Mouse (Mus musculus) midbrain, embryonic 13.5 days (tissue): ENCODE results near the gene Prr15. TPM values are rescaled to one million over a fixed set of nuclear protein-coding genes. Genes with fewer than 3 reads are reported as not detected.

Experiments
- ATAC-seq: fragments of 200-750 bp; cut with Nextera tagmentation; 2 replicates; pipeline ENCODE4 v1.8.0; 2017; ENCODE audit warnings: mild to moderate bottlenecking, moderate TSS enrichment, moderate library complexity
- H3K27ac ChIP-seq: fragments of 300-500 bp; sonication (generic); 2 replicates; pipeline ENCODE4 v1.5.1; 2015; ENCODE audit warnings: inconsistent platforms, mild to moderate bottlenecking, moderate library complexity
- H3K27me3 ChIP-seq: fragments of 300-500 bp; sonication (generic); 2 replicates; pipeline ENCODE4 v1.6.1; 2015; ENCODE audit warnings: mild to moderate bottlenecking, inconsistent platforms
- H3K36me3 ChIP-seq: fragments of 300-500 bp; sonication (generic); 2 replicates; pipeline ENCODE4 v1.6.1; 2015; ENCODE audit warnings: mild to moderate bottlenecking, inconsistent platforms
- H3K4me1 ChIP-seq: fragments of 300-500 bp; sonication (generic); replicated peaks from 2 replicates; pipeline ENCODE4 v1.6.1; 2015; ENCODE audit warnings: inconsistent platforms
- H3K4me2 ChIP-seq: fragments of 300-500 bp; sonication (generic); replicated peaks from 2 replicates; pipeline ENCODE4 v1.6.1; 2015; ENCODE audit warnings: moderate library complexity, mild to moderate bottlenecking, inconsistent platforms
- H3K4me3 ChIP-seq: fragments of 300-500 bp; sonication (generic); replicated peaks from 2 replicates; pipeline ENCODE4 v1.5.1; 2015; ENCODE audit warnings: mild to moderate bottlenecking, inconsistent platforms
- H3K9ac ChIP-seq: fragments of 300-500 bp; sonication (generic); replicated peaks from 2 replicates; pipeline ENCODE4 v1.6.1; 2015; ENCODE audit warnings: mild to moderate bottlenecking, inconsistent platforms
- H3K9me3 ChIP-seq: fragments of 300-500 bp; sonication (generic); 2 replicates; pipeline ENCODE4 v1.6.1; 2016; ENCODE audit warnings: mild to moderate bottlenecking, inconsistent platforms
- WGBS: fragments of 180-500 bp; shearing (Covaris S2); methylation state at CpG from one replicate; pipeline ENCODE4 v1.1.7; 2015; 5-methylcytosine and 5-hydroxymethylcytosine counted together
- polyA plus RNA-seq: library from polyadenylated mRNA; unstranded; fragments of >200 nt; fragmentation: Nextera tagmentation; extraction: Ambion mirVana; gene quantifications from 2 replicates; pipeline ENCODE4 v1.2.1, GENCODE M21; 2015

Gene Prr15
- polyA plus RNA-seq, 1 experiment from 2014 or later: 1.6 TPM

DNA sequence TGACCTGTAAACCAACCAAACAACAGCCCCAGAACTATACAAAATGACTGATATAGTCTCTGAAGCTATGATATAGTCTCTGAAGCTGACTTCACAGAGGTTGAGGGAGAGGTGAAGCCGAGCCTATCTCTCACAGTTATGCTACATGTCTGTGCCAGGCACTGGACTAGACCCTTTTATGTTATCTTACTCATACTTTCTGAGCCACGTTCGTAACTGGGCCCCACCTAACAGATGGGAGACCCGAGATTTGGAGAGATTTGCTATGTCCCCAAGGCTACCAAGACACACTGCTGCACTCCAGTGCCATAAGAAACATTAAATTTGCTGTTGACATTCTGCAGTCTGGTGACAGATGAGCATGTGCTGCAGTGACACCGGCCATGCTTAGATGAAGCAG is 41.0 kb downstream of the Prr15 start:
- H3K4me2 ChIP-seq: no peak overlapping the region
- no peak overlapping the region for H3K27ac ChIP-seq
- no peaks in the 10 kb centered on the region for H3K36me3 ChIP-seq
- 0 out of 2 replicates have a peak, but pooled peaks cover 7% of the 10 kb centered on the region for H3K4me1 ChIP-seq
- H3K4me3 ChIP-seq: no peak overlapping the region
- no peaks in the 10 kb centered on the region for H3K9me3 ChIP-seq
- WGBS: 87% methylated on average over 5 of the region's 5 CpGs
- no peak overlapping the region for H3K9ac ChIP-seq
- no peak for ATAC-seq
- H3K27me3 ChIP-seq: 0 out of 2 replicates have a peak, but pooled peaks cover 3% of the 10 kb centered on the region

DNA sequence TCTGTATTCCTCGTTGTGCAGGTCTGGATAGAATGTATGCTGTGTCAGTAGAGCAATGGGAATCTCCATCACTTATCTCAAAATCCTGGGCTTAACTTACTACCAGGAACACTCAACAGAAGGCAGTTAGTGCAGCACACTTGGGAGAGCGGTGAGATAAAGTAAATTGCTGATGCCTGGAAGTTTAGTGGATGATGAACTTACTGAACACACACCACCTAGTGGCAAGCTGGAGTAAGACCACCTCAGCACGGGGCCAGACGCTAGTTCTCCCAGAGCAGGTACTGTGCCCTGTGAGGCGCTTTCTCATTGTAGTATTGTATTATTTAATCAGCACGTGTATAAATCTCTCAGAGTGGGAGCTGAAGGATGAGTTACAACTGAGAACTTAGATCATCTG is 42.4 kb downstream of the Prr15 start:
- no peak overlapping the region for H3K4me2 ChIP-seq
- no peaks in the 10 kb centered on the region for H3K36me3 ChIP-seq
- H3K4me1 ChIP-seq: 0 out of 2 replicates have a peak, but pooled peaks cover 7% of the 10 kb centered on the region
- no peaks in the 10 kb centered on the region for H3K9me3 ChIP-seq
- H3K27ac ChIP-seq: no peak overlapping the region
- 8% methylated on average over 6 of the region's 6 CpGs for WGBS
- peak; percentile 55 for ATAC-seq
- H3K4me3 ChIP-seq: no peak overlapping the region
- no peak overlapping the region for H3K9ac ChIP-seq
- H3K27me3 ChIP-seq: 0 out of 2 replicates have a peak, but pooled peaks cover 3% of the 10 kb centered on the region

DNA sequence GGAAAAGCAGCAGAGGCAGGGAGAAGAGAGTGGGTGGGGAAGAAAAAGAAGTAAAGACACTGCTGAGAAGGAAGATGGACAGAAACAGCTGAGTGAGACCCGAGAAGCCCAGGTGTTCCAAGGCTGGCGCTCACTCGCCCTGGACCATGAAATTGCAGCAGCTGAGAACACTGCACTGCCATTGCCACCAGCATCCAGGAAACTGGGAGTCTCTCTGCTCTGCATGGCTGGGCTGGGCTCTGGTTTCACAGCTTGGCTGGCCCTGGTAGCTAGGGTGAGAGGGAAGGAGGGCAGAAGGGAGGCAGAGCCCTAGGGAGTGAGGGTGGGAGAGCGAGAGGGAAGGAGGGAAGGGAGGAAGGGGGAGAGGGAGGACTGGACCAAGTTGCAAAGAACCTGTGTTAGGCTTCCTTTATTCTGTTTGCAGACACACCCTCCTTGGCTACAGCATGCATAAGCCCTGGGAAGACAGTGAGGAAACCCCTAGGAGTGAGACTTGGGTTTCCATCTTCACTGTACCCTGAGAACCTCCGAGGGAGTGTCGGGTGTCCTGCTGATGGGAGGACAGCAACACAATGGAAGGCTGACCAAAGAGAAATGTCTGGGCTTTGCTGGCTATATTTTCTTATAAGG is 44.4 kb downstream of the Prr15 start:
- no peaks in the 10 kb centered on the region for H3K9me3 ChIP-seq
- no peak for ATAC-seq
- 0 out of 2 replicates have a peak, but pooled peaks cover 3% of the 10 kb centered on the region for H3K27me3 ChIP-seq
- H3K36me3 ChIP-seq: no peaks in the 10 kb centered on the region
- 0 out of 2 replicates have a peak, but pooled peaks cover 2% of the 10 kb centered on the region for H3K4me1 ChIP-seq
- no peak overlapping the region for H3K4me2 ChIP-seq
- H3K27ac ChIP-seq: no peak overlapping the region
- WGBS: 47% methylated on average over 6 of the region's 6 CpGs
- H3K9ac ChIP-seq: no peak overlapping the region
- H3K4me3 ChIP-seq: no peak overlapping the region

DNA sequence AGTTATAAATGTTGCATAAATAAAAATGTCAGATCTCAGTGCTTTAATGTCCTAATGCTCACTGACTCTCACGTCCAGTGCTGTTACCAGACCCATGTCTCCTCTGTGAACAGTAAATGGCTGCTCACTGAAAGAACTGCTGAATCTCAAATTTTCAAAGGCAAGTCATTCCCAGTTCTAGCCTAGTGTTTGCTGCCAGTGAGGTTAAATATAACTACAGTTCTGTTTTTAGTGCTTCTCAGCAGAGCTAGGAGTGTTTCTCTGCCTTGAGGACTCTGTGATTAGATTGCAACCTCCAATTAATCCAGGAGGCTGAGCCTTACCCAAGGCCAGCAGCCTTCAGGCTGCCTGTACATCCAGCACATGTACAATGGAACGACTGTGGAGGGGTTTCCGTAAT is 46.2 kb downstream of the Prr15 start:
- WGBS: 81% methylated on average over 3 of the region's 3 CpGs

DNA sequence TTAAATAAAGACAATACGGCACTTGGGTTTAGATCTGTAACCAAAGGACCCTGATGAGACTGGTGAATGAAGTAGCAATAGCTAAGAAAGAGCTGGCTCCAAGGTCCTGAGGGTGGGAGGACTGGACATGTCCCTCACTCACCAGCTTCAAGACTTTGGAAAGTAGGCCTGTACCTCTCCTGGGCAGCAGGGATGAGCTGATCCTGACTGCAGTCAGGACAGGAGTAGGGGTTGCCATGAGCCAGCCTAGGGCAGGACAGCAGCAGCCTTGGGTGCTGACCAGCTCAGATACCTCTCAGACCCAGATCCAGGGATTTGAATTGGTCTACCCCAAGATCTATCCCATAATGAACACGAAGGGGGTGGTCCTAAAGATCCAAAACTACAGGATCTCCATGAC is 53.7 kb downstream of the Prr15 start:
- WGBS: 72% methylated on average over 2 of the region's 2 CpGs
- no peaks in the 10 kb centered on the region for H3K27me3 ChIP-seq
- no peaks in the 10 kb centered on the region for H3K9me3 ChIP-seq
- H3K4me3 ChIP-seq: no peak overlapping the region
- H3K36me3 ChIP-seq: no peaks in the 10 kb centered on the region
- H3K4me1 ChIP-seq: peaks cover 7% of the 10 kb centered on the region
- H3K4me2 ChIP-seq: no peak overlapping the region
- H3K9ac ChIP-seq: no peak overlapping the region
- ATAC-seq: no peak
- no peak overlapping the region for H3K27ac ChIP-seq

More for the DNA sequence above, 46.2 kb downstream of the Prr15 start:
- Histone ChIP-seq H3K27me3 (0 out of 2 replicates have a peak, but pooled peaks cover 3% of the 10 kb centered on the region), H3K27ac (no peak overlapping the region), H3K4me3 (no peak overlapping the region), H3K4me2 (no peak overlapping the region), H3K36me3 (no peaks in the 10 kb centered on the region), H3K4me1 (0 out of 2 replicates have a peak, but pooled peaks cover 2% of the 10 kb centered on the region), H3K9me3 (no peaks in the 10 kb centered on the region), H3K9ac (no peak overlapping the region)
- no peak for ATAC-seq

Other genes with a start within 250 kb of the Prr15 start
- 2.8 and 3.0 TPM in 2 replicates for gene Wipf3, start 103.8 kb downstream of the Prr15 start, polyA plus RNA-seq
- 91.2 and 96.6 TPM in 2 replicates for gene Scrn1, start 240.7 kb downstream of the Prr15 start, polyA plus RNA-seq